In the genomic region with DNA sequence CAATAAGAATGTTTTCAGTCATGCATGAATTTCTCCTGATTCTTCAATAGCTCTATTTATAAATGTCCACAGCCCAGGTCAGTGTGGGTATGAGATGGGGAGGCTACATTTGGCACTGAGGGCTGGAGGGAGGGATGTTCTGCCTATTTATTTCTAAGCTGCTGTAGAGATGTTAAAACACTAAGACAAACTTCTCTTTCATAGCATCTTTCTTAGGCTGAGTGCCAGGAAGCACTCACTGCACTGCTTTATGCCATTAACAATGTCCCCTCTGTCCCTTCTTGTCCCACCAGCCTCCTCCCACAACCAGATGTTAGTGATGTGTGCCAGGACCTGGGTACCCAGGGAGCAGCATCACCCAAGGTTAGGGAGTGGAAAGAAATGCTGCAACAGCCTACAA, we compare ENCODE assay signal across 19 mouse cellular contexts. TPM values are rescaled to one million over a fixed set of nuclear protein-coding genes. Genes with fewer than 3 reads are reported as not detected.
DNase-seq lines count a peak whose midpoint lies in the region; ATAC-seq and TF ChIP-seq lines count a peak whose summit lies in the region.
"Had no signal": no experiment of that assay in that cellular context is flagged by ENCODE, and none has a peak within 500 bp of the region (broad histone marks: within the 10 kb centered on the region; RNA-seq: fewer than 3 reads in every experiment).

No protein-coding gene starts in this region.

- TF ChIP-seq CTCF in forebrain, postnatal 0 days (IDR thresholded peaks at IDR 0.05; ENCODE audit: low read depth), result no peak

- H3K9ac ChIP-seq in forebrain, postnatal 0 days, result no peak overlapping the region

- no peaks in the 10 kb centered on the region for H3K4me1 ChIP-seq in forebrain, postnatal 0 days (ENCODE audit: insufficient read depth)
- H3K4me1 ChIP-seq in forebrain, embryonic 10.5 days, result 0 out of 2 replicates have a peak, but pooled peaks cover 2% of the 10 kb centered on the region

- H3K27ac ChIP-seq in forebrain, postnatal 0 days (ENCODE audit: low read depth, low read length), result no peak overlapping the region
- H3K27ac ChIP-seq in forebrain, embryonic 10.5 days, result no peak overlapping the region

- no peaks in the 10 kb centered on the region for H3K27me3 ChIP-seq in forebrain, postnatal 0 days (ENCODE audit: insufficient read depth, low read length)
- H3K27me3 ChIP-seq in forebrain, embryonic 10.5 days (ENCODE audit: poor library complexity, severe bottlenecking), result no peaks in the 10 kb centered on the region

- H3K9me3 ChIP-seq in forebrain, postnatal 0 days (ENCODE audit: low read length), result no peaks in the 10 kb centered on the region
- no peaks in the 10 kb centered on the region for H3K9me3 ChIP-seq in forebrain, embryonic 10.5 days

- H3K36me3 ChIP-seq in forebrain, postnatal 0 days (ENCODE audit: insufficient read depth), result no peaks in the 10 kb centered on the region
- H3K36me3 ChIP-seq in forebrain, embryonic 10.5 days (replicated peaks), result no peaks in the 10 kb centered on the region

- H3K4me3 ChIP-seq in forebrain, postnatal 0 days (ENCODE audit: low read depth, low read length), result no peak overlapping the region
- H3K4me3 ChIP-seq in forebrain, embryonic 10.5 days, result no peak overlapping the region

- DNase-seq in forebrain, postnatal 0 days, result peak; percentile 4
- DNase-seq in forebrain, embryonic 10.5 days (ENCODE audit: extremely low spot score, low spot score), result no peak
- peak; percentile 46 to 57 for DNase-seq in right cerebral cortex, postnatal 10 days (ENCODE audit: low spot score in 2 of 2)
- DNase-seq in right cerebral cortex, postnatal 25 days, result no peak
- peak; percentile 87 for DNase-seq in layer of hippocampus, adult 9-11 months
- DNase-seq in testis, postnatal 14 days (ENCODE audit: low spot score), result peak; percentile 69
- no peak for DNase-seq in heart, adult 9 months (ENCODE audit: low spot score in 2 of 2)
- DNase-seq in gastrocnemius, postnatal 36 days, result no peak
- DNase-seq: heart, adult 11 months; kidney, adult 11 months; lung, adult 2 months had no signal

- H3K4me2 ChIP-seq in forebrain, postnatal 0 days (ENCODE audit: low read depth), result no peak overlapping the region
- H3K4me2 ChIP-seq: midbrain, embryonic 11.5 days had no signal

- intact Hi-C loops in gastrocnemius, postnatal 36 days (cut with DNase I), result no loop called here

- peak; percentile 62 for ATAC-seq in forebrain, postnatal 0 days
- ATAC-seq: forebrain, embryonic 16.5 days had no signal

RNA-seq across cellular contexts. Expression of gene Gjc3, which starts 3.6 kb away (rescaled TPM):
- total RNA-seq in forebrain, postnatal 0 days (2014; rRNA removed), result 0.77 and 0.95 TPM in 2 replicates
- 0.26 and 0.64 TPM in 2 replicates for polyA plus RNA-seq in forebrain, postnatal 0 days (2015; fragmentation: Nextera tagmentation; extraction: Ambion mirVana)
- polyA plus RNA-seq in forebrain, embryonic 10.5 days (2016; fragmentation: Nextera tagmentation; extraction: Ambion mirVana), result not detected in 2 replicates
- under 1 TPM; 0.59 to 0.99 TPM for total RNA-seq in gastrocnemius, postnatal 36 days (2021)
- polyA plus RNA-seq: embryonic facial prominence, embryonic 11.5 days; midbrain, embryonic 11.5 days had no signal

RNA-seq across cellular contexts. Expression of gene Azgp1, which starts 14.8 kb away (rescaled TPM):
- total RNA-seq in forebrain, postnatal 0 days (2014; rRNA removed), result 0.62 TPM in 1 of 2 replicates, not detected in the other
- not detected in 2 replicates for polyA plus RNA-seq in forebrain, postnatal 0 days (2015; fragmentation: Nextera tagmentation; extraction: Ambion mirVana)
- not detected in 2 replicates for polyA plus RNA-seq in forebrain, embryonic 10.5 days (2016; fragmentation: Nextera tagmentation; extraction: Ambion mirVana)
- total RNA-seq in gastrocnemius, postnatal 36 days (2021), result under 1 TPM in 1 of 2 experiments, not detected in 1; 0.46 TPM
- total RNA-seq: heart, postnatal 25 days; left cerebral cortex, adult 8-10 months had no signal
- polyA plus RNA-seq: embryonic facial prominence, embryonic 11.5 days; forebrain, embryonic 16.5 days; midbrain, embryonic 11.5 days; neural tube, embryonic 14.5 days had no signal

RNA-seq across cellular contexts. Expression of gene Cyp3a13, which starts 45.1 kb away (rescaled TPM):
- 0.08 TPM in 1 of 2 replicates, not detected in the other for total RNA-seq in forebrain, postnatal 0 days (2014; rRNA removed)
- not detected in 2 replicates for polyA plus RNA-seq in forebrain, postnatal 0 days (2015; fragmentation: Nextera tagmentation; extraction: Ambion mirVana)
- polyA plus RNA-seq in forebrain, embryonic 10.5 days (2016; fragmentation: Nextera tagmentation; extraction: Ambion mirVana), result not detected in 2 replicates
- total RNA-seq in gastrocnemius, postnatal 36 days (2021), result under 1 TPM in 1 of 2 experiments, not detected in 1; 0.07 TPM
- polyA plus RNA-seq: embryonic facial prominence, embryonic 11.5 days; forebrain, embryonic 16.5 days; midbrain, embryonic 11.5 days; neural tube, embryonic 14.5 days had no signal

RNA-seq across cellular contexts. Expression of gene Smok3a, which starts 54.6 kb away (rescaled TPM):
- total RNA-seq in forebrain, postnatal 0 days (2014; rRNA removed), result not detected in 2 replicates
- not detected in 2 replicates for polyA plus RNA-seq in forebrain, postnatal 0 days (2015; fragmentation: Nextera tagmentation; extraction: Ambion mirVana)
- not detected in 2 replicates for polyA plus RNA-seq in forebrain, embryonic 10.5 days (2016; fragmentation: Nextera tagmentation; extraction: Ambion mirVana)
- total RNA-seq in gastrocnemius, postnatal 36 days (2021), result not detected
- total RNA-seq: heart, postnatal 25 days; left cerebral cortex, adult 8-10 months had no signal
- polyA plus RNA-seq: embryonic facial prominence, embryonic 11.5 days; forebrain, embryonic 16.5 days; lung, adult 2 months; midbrain, embryonic 11.5 days; neural tube, embryonic 14.5 days; stomach, embryonic 16.5 days; urinary bladder, adult 2 months had no signal

RNA-seq across cellular contexts. Expression of gene Smok3b, which starts 54.7 kb away (rescaled TPM):
- not detected in 2 replicates for total RNA-seq in forebrain, postnatal 0 days (2014; rRNA removed)
- polyA plus RNA-seq in forebrain, postnatal 0 days (2015; fragmentation: Nextera tagmentation; extraction: Ambion mirVana), result not detected in 2 replicates
- polyA plus RNA-seq in forebrain, embryonic 10.5 days (2016; fragmentation: Nextera tagmentation; extraction: Ambion mirVana), result not detected in 2 replicates
- total RNA-seq in gastrocnemius, postnatal 36 days (2021), result not detected
- total RNA-seq: heart, postnatal 25 days; left cerebral cortex, adult 8-10 months had no signal
- polyA plus RNA-seq: embryonic facial prominence, embryonic 11.5 days; forebrain, embryonic 16.5 days; lung, adult 2 months; midbrain, embryonic 11.5 days; neural tube, embryonic 14.5 days; stomach, embryonic 16.5 days; urinary bladder, adult 2 months had no signal

Comparison
In these comparisons a context has a peak if more than half of its experiments do, and no peak if none do; other contexts are left out.
1. DNase-seq: peak in forebrain, postnatal 0 days (single experiment), right cerebral cortex, postnatal 10 days (2 of 2), layer of hippocampus, adult 9-11 months (single experiment) and testis, postnatal 14 days (single experiment); none in forebrain, embryonic 10.5 days (single experiment), right cerebral cortex, postnatal 25 days (single experiment), heart, adult 9 months (0 of 2) and gastrocnemius, postnatal 36 days (0 of 2).